Mouse (Mus musculus): Measurements from ENCODE around the gene Hexdc.

- TF ChIP-seq CTCF (IDR thresholded peaks at IDR 0.05; ENCODE audit: low read depth) (no peak), EP300 (optimal IDR thresholded peaks at IDR 0.05) (no peak)
These were observed 56.8 kb downstream of the Hexdc start for GRCm38 (mm10) chr11:121261074-121261473.
